ENCODE assay signal across 8 mouse cellular contexts in genomic region chr9:36726131-36727033, GRCm38 (mm10). TPM values are rescaled to one million over a fixed set of nuclear protein-coding genes. Genes with fewer than 3 reads are reported as not detected.
DNase-seq lines count a peak whose midpoint lies in the region; ATAC-seq and TF ChIP-seq lines count a peak whose summit lies in the region.

No protein-coding gene starts in this region.

- peak overlapping the region; percentile 99 for H3K4me2 ChIP-seq in lung, postnatal 0 days (replicated peaks; ENCODE audit: low read depth, low read length)

- peak; percentile 5; the same call in 1 of the 2 replicates for TF ChIP-seq CTCF in lung, postnatal 0 days (IDR thresholded peaks at IDR 0.05)

- peak; percentile 88 for DNase-seq in MN1 (ENCODE audit: low spot score)
- peak; percentile 92 for DNase-seq in cerebellum, adult 9-10 months
- peak; percentile 95 for DNase-seq in hindbrain, embryonic 10.5 days (ENCODE audit: low spot score)
- peak; percentile 91 for DNase-seq in layer of hippocampus, adult 9-11 months
- peak; percentile 80 for DNase-seq in lung, postnatal 0 days (ENCODE audit: low spot score)
- peak; percentile 86 for DNase-seq in ovary, postnatal 14 days (ENCODE audit: low spot score)
- peak; percentile 89 for DNase-seq in thymus, postnatal 14 days

- TF ChIP-seq EP300 in lung, postnatal 0 days (IDR thresholded peaks at IDR 0.05): no peak

- peaks cover 43% of the 10 kb centered on the region for H3K36me3 ChIP-seq in hindbrain, embryonic 10.5 days
- H3K36me3 ChIP-seq in lung, postnatal 0 days (ENCODE audit: insufficient read depth, low read length): no peaks in the 10 kb centered on the region

- no peaks in the 10 kb centered on the region for H3K9me3 ChIP-seq in hindbrain, embryonic 10.5 days
- no peaks in the 10 kb centered on the region for H3K9me3 ChIP-seq in lung, postnatal 0 days (ENCODE audit: low read length)

- peak overlapping the region; percentile 96 for H3K27ac ChIP-seq in hindbrain, embryonic 10.5 days
- H3K27ac ChIP-seq in lung, postnatal 0 days (ENCODE audit: low read length): peak overlapping the region; percentile 44

- H3K9ac ChIP-seq in lung, postnatal 0 days (replicated peaks; ENCODE audit: low read depth): peak overlapping the region; percentile 29

- H3K4me1 ChIP-seq in hindbrain, embryonic 10.5 days (replicated peaks): peaks cover 20% of the 10 kb centered on the region
- no peaks in the 10 kb centered on the region; the same call in 1 of the 2 replicates for H3K4me1 ChIP-seq in lung, postnatal 0 days (ENCODE audit: insufficient read depth, low read depth, low read length)

- no peaks in the 10 kb centered on the region for H3K27me3 ChIP-seq in hindbrain, embryonic 10.5 days (ENCODE audit: insufficient read depth, poor library complexity, severe bottlenecking)
- no peaks in the 10 kb centered on the region for H3K27me3 ChIP-seq in lung, postnatal 0 days (replicated peaks; ENCODE audit: insufficient read depth, low read length)

- ATAC-seq in frontal cortex, adult (ENCODE audit: low TSS enrichment): peak; percentile 93
- ATAC-seq in lung, postnatal 0 days: peak; percentile 93

- peak overlapping the region; percentile 85 for H3K4me3 ChIP-seq in hindbrain, embryonic 10.5 days
- peak overlapping the region; percentile 61 for H3K4me3 ChIP-seq in lung, postnatal 0 days (ENCODE audit: low read depth, low read length)

- under 1% methylated on average over 53 of the region's 53 CpGs for WGBS in hindbrain, embryonic 10.5 days
- under 1% methylated on average over 52 of the region's 53 CpGs for whole genome bisulfite sequencing in lung, postnatal 0 days

RNA-seq across cellular contexts. Expression of gene Chek1, which starts 0.5 kb away (rescaled TPM):
- polyA plus RNA-seq in hindbrain, embryonic 10.5 days (2016; fragmentation: Nextera tagmentation; extraction: Ambion mirVana): 33.9 and 50.4 TPM in 2 replicates
- 3.4 and 4.0 TPM in 2 replicates for polyA plus RNA-seq in lung, postnatal 0 days (2015; fragmentation: Nextera tagmentation; extraction: Ambion mirVana)

RNA-seq across cellular contexts. Expression of gene Acrv1, which starts 33.4 kb away (rescaled TPM):
- polyA plus RNA-seq in hindbrain, embryonic 10.5 days (2016; fragmentation: Nextera tagmentation; extraction: Ambion mirVana): not detected in 2 replicates
- polyA plus RNA-seq in lung, postnatal 0 days (2015; fragmentation: Nextera tagmentation; extraction: Ambion mirVana): not detected in 2 replicates

RNA-seq across cellular contexts. Expression of gene Stt3a, which starts 41.1 kb away (rescaled TPM):
- 134 and 155 TPM in 2 replicates for polyA plus RNA-seq in hindbrain, embryonic 10.5 days (2016; fragmentation: Nextera tagmentation; extraction: Ambion mirVana)
- polyA plus RNA-seq in lung, postnatal 0 days (2015; fragmentation: Nextera tagmentation; extraction: Ambion mirVana): 138 and 158 TPM in 2 replicates

Comparison
In these comparisons a context has a peak if more than half of its experiments do, and no peak if none do; other contexts are left out.
1. Peak in every context shown above with its lines: DNase-seq, ATAC-seq, H3K4me3 ChIP-seq and H3K27ac ChIP-seq.